Mouse (Mus musculus) urinary bladder, postnatal 10 days (tissue): Measurements from ENCODE around the gene Klf11.
"Not testable (repeated sequence)": the region's sequence is repeated elsewhere in the genome, so short reads cannot be mapped to it uniquely, and the experiment has no call there.

Source experiments
- DNase-seq: peaks from one replicate; pipeline ENCODE4 v3.0.0; 2022; ENCODE audit warnings: low spot score

Gene Klf11

GRCm38 (mm10) chr12:24654065-24654862, 3.2 kb downstream of the Klf11 start:
- DNase-seq: no peak

- DNase-seq: no peak
Measured at GRCm38 (mm10) chr12:24656436-24656835, 5.4 kb downstream of the Klf11 start.

GRCm38 (mm10) chr12:24658998-24659397, 7.9 kb downstream of the Klf11 start:
- no peak for DNase-seq

- DNase-seq: no peak
Measured at GRCm38 (mm10) chr12:24659923-24660322, 8.8 kb downstream of the Klf11 start.

- DNase-seq: no peak
Measured at GRCm38 (mm10) chr12:24661100-24661499, 10.0 kb downstream of the Klf11 start.

GRCm38 (mm10) chr12:24662131-24662530, 11.1 kb downstream of the Klf11 start:
- DNase-seq: no peak

- DNase-seq: no peak
Measured at GRCm38 (mm10) chr12:24680096-24680491, 29.0 kb downstream of the Klf11 start.

- no peak for DNase-seq
Measured at GRCm38 (mm10) chr12:24680492-24681285, 29.6 kb downstream of the Klf11 start.

- no peak for DNase-seq
Measured at GRCm38 (mm10) chr12:24681286-24682023, 30.4 kb downstream of the Klf11 start, which contains the start of gene Cys1. Gene Cys1 (minus strand): TSS chr12:24681813.

- DNase-seq: no peak
Measured at GRCm38 (mm10) chr12:24682563-24682962, 31.5 kb downstream of the Klf11 start.

GRCm38 (mm10) chr12:24683461-24683860, 32.4 kb downstream of the Klf11 start:
- DNase-seq: no peak

GRCm38 (mm10) chr12:24686038-24686695, 35.1 kb downstream of the Klf11 start:
- no peak for DNase-seq

GRCm38 (mm10) chr12:24686696-24687346, 35.7 kb downstream of the Klf11 start:
- DNase-seq: no peak

- no peak for DNase-seq
Measured at GRCm38 (mm10) chr12:24690351-24690750, 39.3 kb downstream of the Klf11 start.

- no peak for DNase-seq
Measured at GRCm38 (mm10) chr12:24696500-24697483, 45.7 kb downstream of the Klf11 start.

- no peak for DNase-seq
Measured at GRCm38 (mm10) chr12:24697484-24698204, 46.6 kb downstream of the Klf11 start.

- no peak for DNase-seq
Measured at GRCm38 (mm10) chr12:24698514-24698913, 47.4 kb downstream of the Klf11 start.

- DNase-seq: no peak
Measured at GRCm38 (mm10) chr12:24699578-24699977, 48.5 kb downstream of the Klf11 start.

- DNase-seq: not testable (repeated sequence)
Measured at GRCm38 (mm10) chr12:24701621-24702020, 50.5 kb downstream of the Klf11 start.
